ENCODE assay signal across 24 mouse cellular contexts in genomic region chr4:83438116-83438515, GRCm38 (mm10). TPM values are rescaled to one million over a fixed set of nuclear protein-coding genes. Genes with fewer than 3 reads are reported as not detected.
A peak's percentile ranks its signal among the peaks of the same experiment; 100 is the strongest.
DNase-seq lines count a peak whose midpoint lies in the region; ATAC-seq and TF ChIP-seq lines count a peak whose summit lies in the region.
"Had no signal": no experiment of that assay in that cellular context is flagged by ENCODE, and none has a peak within 500 bp of the region (broad histone marks: within the 10 kb centered on the region; RNA-seq: fewer than 3 reads in every experiment).

No protein-coding gene starts in this region.

- peak; percentile 72 for DNase-seq in heart, adult 11 months
- no peak for DNase-seq in heart, embryonic 10.5 days (ENCODE audit: low spot score)
- peak; percentile 58 for DNase-seq in lung, postnatal 0 days (ENCODE audit: low spot score)
- DNase-seq in lung, adult 2 months: no peak
- DNase-seq in cerebellum, adult 11-12 months: no peak
- no peak for DNase-seq in layer of hippocampus, postnatal 36 days
- DNase-seq: adrenal gland, adult 8-10 months; B cell, adult 2 months; cerebellum, adult 2 months; kidney, adult 9 months; liver, embryonic 13.5 days; right cerebral cortex, postnatal 14 days; thymus, adult 2 months had no signal

- no peaks in the 10 kb centered on the region for H3K4me1 ChIP-seq in heart, embryonic 10.5 days
- H3K4me1 ChIP-seq in lung, postnatal 0 days (ENCODE audit: insufficient read depth, low read depth, low read length): no peaks in the 10 kb centered on the region
- H3K4me1 ChIP-seq in lung, adult 2 months (ENCODE audit: control insufficient read depth, insufficient read depth, low read length): no peaks in the 10 kb centered on the region
- H3K4me1 ChIP-seq in ES-Bruce4 (ENCODE audit: control insufficient read depth, insufficient read depth, low read length): peaks cover 5% of the 10 kb centered on the region
- H3K4me1 ChIP-seq in embryonic fibroblast, embryonic 13.5 days (ENCODE audit: control insufficient read depth, insufficient read depth, low read length): peaks cover 4% of the 10 kb centered on the region; the same call in 1 of the 2 replicates
- H3K4me1 ChIP-seq: heart, embryonic 15.5 days; limb, embryonic 10.5 days; neural tube, embryonic 12.5 days; stomach, embryonic 15.5 days had no signal

- no peaks in the 10 kb centered on the region for H3K9me3 ChIP-seq in heart, embryonic 10.5 days
- H3K9me3 ChIP-seq in lung, postnatal 0 days (ENCODE audit: low read length): no peaks in the 10 kb centered on the region
- no peaks in the 10 kb centered on the region; the same call in 1 of the 2 replicates for H3K9me3 ChIP-seq in ES-Bruce4 (replicated peaks; ENCODE audit: control insufficient read depth, insufficient read depth, low read length, poor library complexity, severe bottlenecking)
- H3K9me3 ChIP-seq: forebrain, embryonic 10.5 days; G1E; heart, embryonic 15.5 days; limb, embryonic 10.5 days; liver, embryonic 13.5 days; neural tube, embryonic 12.5 days; stomach, embryonic 15.5 days had no signal

- no peaks in the 10 kb centered on the region for H3K27me3 ChIP-seq in heart, embryonic 10.5 days (ENCODE audit: insufficient read depth, poor library complexity, severe bottlenecking)
- H3K27me3 ChIP-seq in lung, postnatal 0 days (replicated peaks; ENCODE audit: insufficient read depth, low read length): no peaks in the 10 kb centered on the region
- H3K27me3 ChIP-seq in ES-Bruce4 (ENCODE audit: control insufficient read depth, insufficient read depth, low read length, poor library complexity, severe bottlenecking): no peaks in the 10 kb centered on the region
- H3K27me3 ChIP-seq: heart, embryonic 15.5 days; liver, embryonic 13.5 days; neural tube, embryonic 12.5 days; stomach, embryonic 15.5 days had no signal

- H3K4me3 ChIP-seq in heart, embryonic 10.5 days: no peak overlapping the region
- no peak overlapping the region for H3K4me3 ChIP-seq in lung, postnatal 0 days (ENCODE audit: low read depth, low read length)
- H3K4me3 ChIP-seq in lung, adult 2 months (replicated peaks; ENCODE audit: extremely low read depth, low read depth, low read length): no peak overlapping the region
- H3K4me3 ChIP-seq in ES-Bruce4 (ENCODE audit: low read depth, low read length): no peak overlapping the region
- H3K4me3 ChIP-seq in embryonic fibroblast, embryonic 13.5 days (ENCODE audit: insufficient read depth, low read length): no peak overlapping the region
- H3K4me3 ChIP-seq: forebrain, embryonic 10.5 days; heart, embryonic 15.5 days; left cerebral cortex, adult 2 months; limb, embryonic 10.5 days; liver, embryonic 13.5 days; neural tube, embryonic 12.5 days; stomach, embryonic 15.5 days had no signal

- peak; percentile 58 for ATAC-seq in lung, postnatal 0 days
- ATAC-seq: hindbrain, postnatal 0 days; midbrain, embryonic 16.5 days had no signal

- H3K36me3 ChIP-seq in heart, embryonic 10.5 days: peaks cover 87% of the 10 kb centered on the region
- peaks cover 23% of the 10 kb centered on the region for H3K36me3 ChIP-seq in lung, postnatal 0 days (ENCODE audit: insufficient read depth, low read length)
- peaks cover 65% of the 10 kb centered on the region for H3K36me3 ChIP-seq in ES-Bruce4 (ENCODE audit: control insufficient read depth, insufficient read depth, low read length, poor library complexity, severe bottlenecking)

- no peak overlapping the region for H3K9ac ChIP-seq in lung, postnatal 0 days (replicated peaks; ENCODE audit: low read depth)
- H3K9ac ChIP-seq in ES-Bruce4 (ENCODE audit: low read depth, poor library complexity, severe bottlenecking): 0 out of 2 replicates have a peak overlapping the region, but pooled peaks have one; percentile 37
- H3K9ac ChIP-seq: heart, embryonic 15.5 days; liver, embryonic 13.5 days; neural tube, embryonic 12.5 days; stomach, embryonic 15.5 days had no signal

- TF ChIP-seq EP300 in lung, postnatal 0 days (IDR thresholded peaks at IDR 0.05): no peak
- no peak for TF ChIP-seq EP300 in ES-Bruce4 (IDR thresholded peaks at IDR 0.05; ENCODE audit: insufficient read depth, low read depth, low read length)

- TF ChIP-seq CTCF in lung, postnatal 0 days (IDR thresholded peaks at IDR 0.05): no peak
- TF ChIP-seq CTCF in lung, adult 2 months (IDR thresholded peaks at IDR 0.05; ENCODE audit: insufficient read depth, low read length): no peak
- no peak for TF ChIP-seq CTCF in ES-Bruce4 (IDR thresholded peaks at IDR 0.05; ENCODE audit: low read depth, low read length)
- no peak for TF ChIP-seq CTCF in embryonic fibroblast, embryonic 13.5 days (IDR thresholded peaks at IDR 0.05; ENCODE audit: borderline replicate concordance, insufficient read depth, low read length)

- no peak for TF ChIP-seq POLR2A in lung, adult 2 months (IDR thresholded peaks at IDR 0.05; ENCODE audit: borderline replicate concordance, extremely low read depth, low read depth, low read length)
- TF ChIP-seq POLR2A in ES-Bruce4 (IDR thresholded peaks at IDR 0.05; ENCODE audit: insufficient read depth, low read length): no peak
- TF ChIP-seq POLR2A in embryonic fibroblast, embryonic 13.5 days (IDR thresholded peaks at IDR 0.05; ENCODE audit: low read depth, low read length): no peak

- H3K27ac ChIP-seq in heart, embryonic 10.5 days: no peak overlapping the region
- no peak overlapping the region for H3K27ac ChIP-seq in lung, postnatal 0 days (ENCODE audit: low read length)
- H3K27ac ChIP-seq in ES-Bruce4 (ENCODE audit: insufficient read depth, low read length): peak overlapping the region; percentile 53
- peak overlapping the region; percentile 24; the same call in 1 of the 2 replicates for H3K27ac ChIP-seq in embryonic fibroblast, embryonic 13.5 days (ENCODE audit: insufficient read depth, low read length)
- H3K27ac ChIP-seq: forebrain, embryonic 10.5 days; heart, embryonic 15.5 days; hindbrain, postnatal 0 days; left cerebral cortex, adult 2 months; limb, embryonic 10.5 days; liver, embryonic 13.5 days; neural tube, embryonic 12.5 days; stomach, embryonic 15.5 days had no signal

- no peak overlapping the region for H3K4me2 ChIP-seq in lung, postnatal 0 days (replicated peaks; ENCODE audit: low read depth, low read length)
- H3K4me2 ChIP-seq: heart, embryonic 15.5 days; liver, embryonic 13.5 days; neural tube, embryonic 12.5 days; stomach, embryonic 15.5 days had no signal

RNA-seq across cellular contexts. Expression of gene Snapc3, which starts 20.6 kb away (rescaled TPM):
- 34.9 and 43.6 TPM in 2 replicates for polyA plus RNA-seq in heart, embryonic 10.5 days (2016; fragmentation: Nextera tagmentation; extraction: Ambion mirVana)
- polyA plus RNA-seq in lung, postnatal 0 days (2015; fragmentation: Nextera tagmentation; extraction: Ambion mirVana): 21.5 and 24.5 TPM in 2 replicates
- 15.0 and 18.9 TPM in 2 replicates for polyA plus RNA-seq in lung, adult 2 months (2012; rRNA removed)
- polyA plus RNA-seq in ES-Bruce4 (2011; ENCODE audit: insufficient read depth, insufficient read length, low read depth, missing spikeins): 48.6 and 52.3 TPM in 2 replicates
- 32.0 and 32.8 TPM in 2 replicates for polyA plus RNA-seq in embryonic fibroblast, embryonic 13.5 days (2011; ENCODE audit: insufficient read length, low read depth, missing spikeins)
- total RNA-seq in layer of hippocampus, postnatal 36 days (2021): 10 to 100 TPM; 40.1 to 43.1 TPM

RNA-seq across cellular contexts. Expression of gene Psip1, which starts 48.1 kb away (rescaled TPM):
- 96.6 and 148 TPM in 2 replicates for polyA plus RNA-seq in heart, embryonic 10.5 days (2016; fragmentation: Nextera tagmentation; extraction: Ambion mirVana)
- 38.1 and 44.2 TPM in 2 replicates for polyA plus RNA-seq in lung, postnatal 0 days (2015; fragmentation: Nextera tagmentation; extraction: Ambion mirVana)
- polyA plus RNA-seq in lung, adult 2 months (2012; rRNA removed): 18.0 and 24.0 TPM in 2 replicates
- 434 and 464 TPM in 2 replicates for polyA plus RNA-seq in ES-Bruce4 (2011; ENCODE audit: insufficient read depth, insufficient read length, low read depth, missing spikeins)
- polyA plus RNA-seq in embryonic fibroblast, embryonic 13.5 days (2011; ENCODE audit: insufficient read length, low read depth, missing spikeins): 110 and 180 TPM in 2 replicates
- 100 to 1,000 TPM; 210 to 215 TPM for total RNA-seq in layer of hippocampus, postnatal 36 days (2021)

Comparison
In these comparisons a context has a peak if more than half of its experiments do, and no peak if none do; other contexts are left out.
1. DNase-seq: peak in heart, adult 11 months (single experiment) and lung, postnatal 0 days (single experiment); none in heart, embryonic 10.5 days (single experiment), lung, adult 2 months (single experiment), cerebellum, adult 11-12 months (single experiment) and layer of hippocampus, postnatal 36 days (0 of 2).
2. H3K27ac ChIP-seq: peak in ES-Bruce4 (single experiment) and embryonic fibroblast, embryonic 13.5 days (single experiment); none in heart, embryonic 10.5 days (single experiment) and lung, postnatal 0 days (single experiment).